ENCODE assay signal across 9 mouse cellular contexts in the genomic region with DNA sequence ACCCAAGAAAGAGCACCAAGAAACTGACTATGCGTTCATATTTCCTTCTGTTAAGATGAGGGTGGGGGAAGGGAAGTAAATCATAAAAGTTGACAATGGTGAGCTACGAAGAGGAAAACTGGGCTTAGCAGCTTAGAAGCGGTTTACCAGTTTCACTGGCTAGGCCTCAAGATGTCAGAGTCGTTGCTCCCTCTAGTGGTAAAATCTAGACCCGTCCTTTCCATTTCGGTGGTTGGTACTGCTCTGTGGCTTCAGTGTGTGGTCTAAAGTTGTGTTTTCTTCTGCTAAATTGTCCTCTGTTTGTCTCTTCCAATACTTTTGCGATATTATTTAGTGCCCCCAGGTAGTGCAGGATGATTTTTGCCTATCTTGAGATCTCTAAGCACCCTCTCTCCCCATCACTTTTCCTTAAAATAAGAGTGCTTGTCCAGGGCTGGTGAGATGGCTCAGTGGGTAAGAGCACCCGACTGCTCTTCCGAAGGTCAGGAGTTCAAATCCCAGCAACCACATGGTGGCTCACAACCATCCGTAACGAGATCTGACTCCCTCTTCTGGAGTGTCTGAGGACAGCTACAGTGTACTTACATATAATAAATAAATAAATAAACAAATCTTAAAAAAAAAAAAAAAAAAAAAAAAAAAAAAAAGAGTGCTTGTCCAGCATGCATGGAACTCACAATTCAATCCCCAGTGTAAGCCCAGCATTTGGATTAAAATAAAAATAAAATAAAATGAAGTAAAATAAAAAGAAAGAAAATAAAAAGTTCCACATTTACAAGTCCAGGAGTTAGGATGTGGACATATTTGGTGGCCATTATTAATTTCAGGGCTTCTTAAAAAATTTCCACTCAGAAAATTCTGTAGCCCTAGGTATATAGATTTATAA. TPM values are rescaled to one million over a fixed set of nuclear protein-coding genes. Genes with fewer than 3 reads are reported as not detected.
DNase-seq lines count a peak whose midpoint lies in the region; ATAC-seq and TF ChIP-seq lines count a peak whose summit lies in the region.
"Had no signal": no experiment of that assay in that cellular context is flagged by ENCODE, and none has a peak within 500 bp of the region (broad histone marks: within the 10 kb centered on the region; RNA-seq: fewer than 3 reads in every experiment).

No protein-coding gene starts in this region.

- no peaks in the 10 kb centered on the region for H3K27me3 ChIP-seq in midbrain, embryonic 13.5 days

- 21% methylated on average over 9 of the region's 11 CpGs for WGBS in midbrain, embryonic 13.5 days

- intact Hi-C loops in left cerebral cortex, adult 2 months (cut with DNase I): loop anchor here (5.0 kb wide), 1 partner anchor 81 kb away; no protein-coding TSS in a partner anchor
- intact Hi-C loops in heart, postnatal 10 days (cut with DNase I): no loop called here

- peak in 1 of 2 experiments; percentile 20 for DNase-seq in left cerebral cortex, adult 2 months (ENCODE audit: extremely low spot score in 1 of 2, low spot score in 2 of 2)
- DNase-seq in left cerebral cortex, adult 8-10 months (ENCODE audit: low spot score in 2 of 2): no peak
- DNase-seq in Muller cell, postnatal 12 days (ENCODE audit: inconsistent ontology term): peak; percentile 61
- peak; percentile 59 to 67 for DNase-seq in heart, postnatal 10 days
- DNase-seq in layer of hippocampus, postnatal 14 days (ENCODE audit: low spot score in 2 of 2): peak; percentile 17 to 41
- DNase-seq in testis, postnatal 10 days (ENCODE audit: low spot score): no peak

- H3K9me3 ChIP-seq in midbrain, embryonic 13.5 days: no peaks in the 10 kb centered on the region

- no peaks in the 10 kb centered on the region for H3K36me3 ChIP-seq in midbrain, embryonic 13.5 days

- H3K27ac ChIP-seq in left cerebral cortex, adult 2 months: no peak overlapping the region
- H3K27ac ChIP-seq in midbrain, embryonic 13.5 days: no peak overlapping the region

- no peak overlapping the region for H3K4me3 ChIP-seq in left cerebral cortex, adult 2 months
- H3K4me3 ChIP-seq in midbrain, embryonic 13.5 days (replicated peaks): no peak overlapping the region

- no peaks in the 10 kb centered on the region for H3K4me1 ChIP-seq in midbrain, embryonic 13.5 days (replicated peaks)

- peak; percentile 86 for TF ChIP-seq CTCF in left cerebral cortex, adult 2 months (IDR thresholded peaks at IDR 0.05)

- no peak overlapping the region for H3K9ac ChIP-seq in midbrain, embryonic 13.5 days (replicated peaks)

- ATAC-seq in common myeloid progenitor, adult 5-6 weeks (replicated peaks; ENCODE audit: low read depth, poor library complexity, severe bottlenecking): peak; percentile 95
- peak; percentile 88 for ATAC-seq in midbrain, embryonic 13.5 days

- H3K4me2 ChIP-seq in midbrain, embryonic 13.5 days (replicated peaks): no peak overlapping the region

RNA-seq across cellular contexts. Expression of a gene that starts 38.2 kb away (rescaled TPM):
- total RNA-seq in left cerebral cortex, adult 2 months (2021): 10 to 100 TPM; 16.2 to 17.3 TPM
- 10 to 100 TPM; 17.2 to 19.2 (median 17.9) TPM for total RNA-seq in left cerebral cortex, adult 8-10 months (2022)
- 1.6 and 3.9 TPM in 2 replicates for total RNA-seq in common myeloid progenitor, adult 5-6 weeks (2017)
- total RNA-seq in heart, postnatal 10 days (2021): 1 to 10 TPM; 3.4 to 4.6 TPM
- total RNA-seq in layer of hippocampus, postnatal 14 days (2021): 10 to 100 TPM; 15.2 to 16.7 TPM
- polyA plus RNA-seq in midbrain, embryonic 13.5 days (2015; fragmentation: Nextera tagmentation; extraction: Ambion mirVana): 21.2 and 22.2 TPM in 2 replicates

RNA-seq across cellular contexts. Expression of a gene that starts 45.1 kb away (rescaled TPM):
- 10 to 100 TPM; 21.5 to 28.4 TPM for total RNA-seq in left cerebral cortex, adult 2 months (2021)
- total RNA-seq in left cerebral cortex, adult 8-10 months (2022): 10 to 100 TPM; 21.5 to 34.3 (median 25.6) TPM
- total RNA-seq in common myeloid progenitor, adult 5-6 weeks (2017): 13.0 and 28.6 TPM in 2 replicates
- 10 to 100 TPM; 10.8 to 15.8 TPM for total RNA-seq in heart, postnatal 10 days (2021)
- total RNA-seq in layer of hippocampus, postnatal 14 days (2021): 10 to 100 TPM; 14.8 to 17.2 TPM
- polyA plus RNA-seq in midbrain, embryonic 13.5 days (2015; fragmentation: Nextera tagmentation; extraction: Ambion mirVana): 23.0 and 25.2 TPM in 2 replicates

RNA-seq across cellular contexts. Expression of a gene that starts 45.2 kb away (rescaled TPM):
- total RNA-seq in left cerebral cortex, adult 2 months (2021): 10 to 100 TPM; 20.0 to 24.9 TPM
- 10 to 100 TPM; 18.8 to 21.2 (median 19.8) TPM for total RNA-seq in left cerebral cortex, adult 8-10 months (2022)
- total RNA-seq in common myeloid progenitor, adult 5-6 weeks (2017): 1.8 and 6.9 TPM in 2 replicates
- 10 to 100 TPM; 12.0 to 12.3 TPM for total RNA-seq in heart, postnatal 10 days (2021)
- total RNA-seq in layer of hippocampus, postnatal 14 days (2021): 10 to 100 TPM in 1 of 2 experiments, 1 to 10 TPM in 1; 9.5 to 11.3 TPM
- 8.2 and 11.4 TPM in 2 replicates for polyA plus RNA-seq in midbrain, embryonic 13.5 days (2015; fragmentation: Nextera tagmentation; extraction: Ambion mirVana)

RNA-seq across cellular contexts. Expression of a gene that starts 59.4 kb away (rescaled TPM):
- not detected for total RNA-seq in left cerebral cortex, adult 2 months (2021)
- not detected for total RNA-seq in left cerebral cortex, adult 8-10 months (2022)
- not detected in 2 replicates for total RNA-seq in common myeloid progenitor, adult 5-6 weeks (2017)
- not detected for total RNA-seq in heart, postnatal 10 days (2021)
- not detected for total RNA-seq in layer of hippocampus, postnatal 14 days (2021)
- polyA plus RNA-seq in midbrain, embryonic 13.5 days (2015; fragmentation: Nextera tagmentation; extraction: Ambion mirVana): not detected in 2 replicates
- polyA plus RNA-seq: small intestine, adult 2 months had no signal

Comparison
In these comparisons a context has a peak if more than half of its experiments do, and no peak if none do; other contexts are left out.
1. DNase-seq: peak in Muller cell, postnatal 12 days (single experiment), heart, postnatal 10 days (2 of 2) and layer of hippocampus, postnatal 14 days (2 of 2); none in left cerebral cortex, adult 8-10 months (0 of 2) and testis, postnatal 10 days (single experiment).